Mouse (Mus musculus): ENCODE measurements at regions not wholly inside any gene's neighbourhood (a gene's known extent, or its start where the extent isn't known, plus 50 kb on each side); places are given as distances from the start of the nearest gene placed in this dataset.
A peak's percentile ranks its signal among the peaks of the same experiment; 100 is the strongest.

DNA sequence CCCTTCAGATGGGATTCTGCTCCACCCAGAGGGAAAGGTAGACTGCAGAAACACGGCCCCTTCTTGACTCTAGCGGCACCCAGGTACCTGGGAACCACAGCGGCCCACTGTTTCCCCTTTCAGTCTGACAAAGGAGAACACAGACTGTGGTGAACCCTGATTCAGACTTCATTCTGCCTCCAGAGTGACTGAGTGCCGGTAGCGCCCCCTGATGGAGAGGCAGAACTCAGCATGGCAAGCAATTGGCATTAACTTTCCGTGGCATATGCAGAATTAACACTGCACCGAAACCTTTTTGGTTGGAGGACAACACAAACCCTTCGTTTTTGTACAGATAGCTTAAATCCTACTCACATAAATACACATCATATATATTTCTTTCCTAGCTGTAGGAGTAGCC, 75.1 kb upstream of the Fat4 start:
- peak; percentile 25 for TF ChIP-seq CTCF (IDR thresholded peaks at IDR 0.05; ENCODE audit: low read depth)
- no peak for TF ChIP-seq EP300 (IDR thresholded peaks at IDR 0.05; ENCODE audit: low read depth)
